Mouse (Mus musculus) layer of hippocampus, adult 9-10 months (tissue): ENCODE results near the gene Cdh23.

ENCODE experiments used
- DNase-seq: peaks from one replicate; pipeline ENCODE4 v3.0.0; 2022; ENCODE audit warnings: low spot score

Cdh23 gene

GRCm38 (mm10) chr10:60635568-60636295 is 60.6 kb downstream of the Cdh23 start:
- no peak for DNase-seq

GRCm38 (mm10) chr10:60634391-60634790 is 61.9 kb downstream of the Cdh23 start:
- DNase-seq = peak; percentile 7

- DNase-seq = no peak
These were observed 70.2 kb downstream of the Cdh23 start for GRCm38 (mm10) chr10:60626086-60626485.

DNA sequence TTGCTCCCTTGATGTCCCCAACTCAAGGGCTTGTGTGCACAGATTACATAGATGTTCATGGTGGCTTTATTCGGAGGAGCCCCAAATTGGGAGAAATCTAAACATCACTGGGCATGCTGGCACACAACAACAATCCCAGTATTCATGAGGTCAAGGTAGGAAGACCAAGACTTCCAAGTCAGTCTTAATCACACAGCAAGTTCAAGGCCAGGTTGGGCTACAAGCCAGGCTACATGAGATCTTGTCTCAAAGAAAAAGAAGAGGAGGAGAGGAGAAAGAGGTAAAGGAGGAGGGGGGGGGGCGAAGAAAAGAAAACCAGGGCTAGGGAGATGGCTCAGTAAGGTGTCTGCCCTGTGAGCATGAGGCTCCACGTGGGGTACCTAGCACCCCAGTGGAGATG is 70.8 kb downstream of the Cdh23 start:
- no peak for DNase-seq

DNA sequence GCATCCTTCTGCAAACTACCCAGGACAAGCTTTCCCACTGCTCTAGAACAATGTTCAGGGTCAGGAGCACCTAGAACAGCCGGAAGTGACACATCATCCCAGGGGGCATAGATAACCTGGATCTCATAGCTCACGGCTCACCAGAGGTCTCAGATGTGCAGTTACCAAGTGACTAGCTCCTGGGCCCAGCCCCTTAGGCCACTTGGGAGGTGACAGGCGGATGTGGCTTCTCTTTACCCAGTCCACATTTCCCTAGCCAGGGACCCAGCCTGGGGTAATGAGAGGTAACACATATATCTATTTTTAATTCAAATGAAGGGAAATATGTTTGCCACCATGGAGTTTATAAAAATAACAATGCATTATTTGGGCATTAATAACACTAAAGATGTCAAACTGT is 71.3 kb downstream of the Cdh23 start:
- no peak for DNase-seq

- no peak for DNase-seq
These were observed 72.0 kb downstream of the Cdh23 start for GRCm38 (mm10) chr10:60624217-60624708.

DNA sequence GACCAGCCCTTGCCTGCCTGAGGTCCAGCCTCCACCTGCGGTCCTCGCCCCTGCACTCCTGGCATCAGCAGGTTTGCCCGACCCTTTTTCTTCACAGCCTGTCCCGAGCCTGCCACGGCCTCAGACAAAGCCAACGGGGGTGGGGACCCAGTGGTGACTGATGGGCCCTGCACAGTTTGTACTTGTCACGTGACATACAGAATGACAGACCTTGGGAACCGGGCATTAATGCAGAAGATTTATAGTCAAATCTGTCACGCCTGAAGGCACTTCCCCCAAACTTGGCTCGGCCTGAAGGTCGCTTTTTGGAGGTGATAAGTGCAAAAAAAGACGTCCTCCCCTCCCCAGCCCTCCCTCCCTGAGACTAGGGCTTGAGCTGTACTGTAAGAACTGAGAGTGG is 73.5 kb downstream of the Cdh23 start:
- no peak for DNase-seq

GRCm38 (mm10) chr10:60621470-60622170 is 74.7 kb downstream of the Cdh23 start:
- no peak for DNase-seq

DNA sequence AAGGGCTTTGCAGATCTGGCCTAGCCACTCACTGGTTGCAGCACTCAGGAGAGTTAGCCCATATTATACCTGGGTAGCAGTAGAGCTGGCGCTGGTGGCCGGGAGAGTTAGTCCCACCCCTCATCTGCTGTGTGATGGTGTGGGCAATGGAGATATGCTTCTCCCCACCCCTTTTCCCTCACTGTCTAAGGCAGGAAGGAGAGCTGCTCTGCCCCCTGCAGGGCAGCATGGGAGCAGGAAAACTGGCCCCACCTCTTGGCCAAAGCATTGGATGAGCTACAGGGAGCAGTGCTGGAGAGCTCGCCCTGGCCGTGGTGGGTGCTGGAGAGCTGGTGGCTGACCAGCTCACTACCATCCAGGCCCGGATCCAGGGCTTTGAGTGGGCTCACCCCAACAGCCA is 80.4 kb downstream of the Cdh23 start:
- no peak for DNase-seq

DNA sequence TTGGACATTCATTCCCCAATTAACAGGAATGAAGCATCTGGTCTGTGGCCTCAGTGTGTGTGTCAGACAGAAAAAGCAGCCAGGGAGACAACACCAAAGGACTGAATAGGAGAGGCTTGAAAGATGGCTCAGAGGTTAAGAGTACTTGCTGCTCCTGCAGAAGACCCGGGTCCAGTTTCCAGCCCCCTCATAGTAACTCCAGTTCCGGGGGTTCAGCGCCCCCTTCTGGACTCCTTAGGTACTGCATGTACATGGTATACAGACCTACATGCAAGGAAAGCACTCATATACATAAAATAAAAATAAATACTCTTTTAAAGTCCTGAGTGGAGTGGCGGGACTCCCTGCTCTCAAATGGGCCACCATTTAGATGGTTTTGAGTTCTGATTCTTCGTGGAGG is 83.4 kb downstream of the Cdh23 start:
- no peak for DNase-seq

GRCm38 (mm10) chr10:60607166-60607565 is 89.1 kb downstream of the Cdh23 start:
- no peak for DNase-seq

DNA sequence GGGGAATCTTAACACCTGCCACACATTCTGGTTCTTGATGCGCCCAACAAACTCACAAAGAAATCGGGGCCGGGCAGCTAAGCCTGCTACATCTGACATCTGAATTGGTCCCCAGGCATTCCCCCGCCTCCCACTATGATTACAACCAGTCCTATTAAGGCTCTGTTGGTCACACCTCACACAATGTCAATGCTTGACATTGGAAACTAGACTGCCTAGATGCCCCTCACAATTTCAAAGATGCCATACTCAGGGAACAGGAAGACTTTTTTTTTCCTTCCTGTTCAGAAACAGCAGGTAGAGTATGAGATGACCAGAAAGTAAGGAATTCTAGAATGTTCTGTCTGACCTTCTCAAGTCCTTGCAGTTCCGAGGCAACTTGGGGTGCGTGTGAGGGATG is 89.6 kb downstream of the Cdh23 start:
- DNase-seq = no peak

DNA sequence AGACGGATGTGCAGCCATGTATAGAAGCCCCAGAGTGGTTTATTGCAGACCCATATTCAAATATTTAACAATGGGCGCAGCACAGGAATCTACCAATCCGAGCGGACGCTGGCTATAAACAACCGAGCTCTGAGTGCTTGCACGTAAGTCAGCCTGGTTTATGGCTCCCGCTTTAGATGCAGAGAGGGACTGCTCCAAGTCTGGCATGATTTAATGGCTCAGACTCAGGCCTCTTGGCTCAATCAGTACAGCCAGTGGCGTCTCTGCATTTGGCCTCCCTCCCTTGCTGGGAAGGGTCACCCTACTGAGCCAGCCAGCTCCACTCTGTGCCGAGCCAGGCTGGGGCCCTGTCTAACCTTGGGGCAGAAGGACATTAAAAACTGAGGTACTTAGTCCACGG is 94.1 kb downstream of the Cdh23 start:
- no peak for DNase-seq

GRCm38 (mm10) chr10:60595166-60595565 is 101.1 kb downstream of the Cdh23 start:
- no peak for DNase-seq

DNA sequence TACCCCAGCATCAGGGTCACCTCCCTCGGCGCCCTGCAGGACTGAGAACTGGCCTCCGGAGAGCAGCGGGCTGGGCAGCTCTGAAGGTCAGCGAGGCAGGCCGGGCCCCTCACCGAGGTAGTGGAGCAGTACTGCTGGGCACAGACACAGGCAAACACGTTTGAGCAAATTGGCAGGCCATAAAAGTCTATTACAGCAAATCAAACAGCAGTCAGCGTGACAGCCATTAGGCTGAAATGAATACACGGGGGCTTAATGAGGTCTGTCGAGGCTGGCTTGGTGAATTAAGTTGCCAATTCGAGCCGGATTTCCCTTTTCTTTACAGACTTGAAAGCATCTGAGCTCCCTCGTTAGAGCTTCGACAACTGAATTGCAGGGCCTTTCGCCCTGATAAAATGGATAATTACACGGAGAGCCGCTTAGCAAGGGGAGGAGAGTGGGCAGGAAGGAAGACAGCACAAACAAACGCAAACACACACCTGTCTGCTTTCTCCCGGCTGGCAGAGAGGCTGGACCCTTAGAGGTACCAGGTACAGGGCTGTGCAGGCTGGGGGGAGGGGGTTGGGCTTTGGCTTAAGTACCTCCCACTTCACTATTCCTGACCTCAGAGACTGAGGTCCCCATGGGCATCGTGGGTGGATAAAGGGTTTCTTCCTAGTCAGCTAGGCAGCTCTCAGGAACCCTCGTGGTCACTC is 103.3 kb downstream of the Cdh23 start:
- no peak for DNase-seq

DNA sequence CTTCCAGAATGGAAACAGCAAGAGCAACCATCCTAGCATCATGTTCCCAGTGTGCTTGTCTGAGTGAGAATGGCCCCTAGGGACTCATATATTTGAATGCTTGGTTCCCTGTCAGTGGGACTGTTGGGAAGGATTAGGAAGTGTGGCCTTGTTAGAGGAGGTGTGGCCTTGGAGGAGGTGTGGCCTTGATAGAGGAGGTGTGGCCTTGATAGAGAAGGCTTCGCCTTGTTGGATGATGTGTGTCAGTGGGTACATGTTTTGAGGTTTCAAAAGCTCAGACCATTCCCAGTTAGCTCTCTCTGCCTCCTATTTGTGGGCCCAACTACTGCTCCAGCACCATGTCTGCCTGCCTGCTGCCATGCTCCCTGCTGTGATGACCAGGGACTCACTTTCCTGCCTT is 105.0 kb downstream of the Cdh23 start:
- DNase-seq = no peak

- DNase-seq = no peak
These were observed 106.0 kb downstream of the Cdh23 start for GRCm38 (mm10) chr10:60590241-60590640.

DNA sequence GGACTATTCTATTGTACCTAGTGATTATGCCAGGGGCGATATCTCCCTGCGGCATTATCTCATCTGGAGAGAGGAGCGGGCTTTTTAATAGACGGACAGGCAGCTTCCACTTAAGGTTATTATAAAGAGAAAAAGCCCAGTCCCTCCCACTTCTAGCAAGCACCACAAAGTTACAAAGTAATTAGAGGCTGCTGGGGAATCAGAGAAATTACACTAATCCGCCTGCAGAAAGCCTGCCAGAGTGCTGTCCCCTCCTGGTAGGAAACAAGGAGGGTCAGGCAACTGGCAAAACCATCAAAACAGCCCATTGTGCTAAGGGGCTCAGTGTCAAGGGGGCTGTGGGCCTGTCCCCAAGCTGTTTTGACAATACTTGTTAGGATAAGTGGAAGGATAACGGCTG is 110.6 kb downstream of the Cdh23 start:
- no peak for DNase-seq

GRCm38 (mm10) chr10:60582956-60583355 is 113.3 kb downstream of the Cdh23 start:
- DNase-seq = no peak

DNA sequence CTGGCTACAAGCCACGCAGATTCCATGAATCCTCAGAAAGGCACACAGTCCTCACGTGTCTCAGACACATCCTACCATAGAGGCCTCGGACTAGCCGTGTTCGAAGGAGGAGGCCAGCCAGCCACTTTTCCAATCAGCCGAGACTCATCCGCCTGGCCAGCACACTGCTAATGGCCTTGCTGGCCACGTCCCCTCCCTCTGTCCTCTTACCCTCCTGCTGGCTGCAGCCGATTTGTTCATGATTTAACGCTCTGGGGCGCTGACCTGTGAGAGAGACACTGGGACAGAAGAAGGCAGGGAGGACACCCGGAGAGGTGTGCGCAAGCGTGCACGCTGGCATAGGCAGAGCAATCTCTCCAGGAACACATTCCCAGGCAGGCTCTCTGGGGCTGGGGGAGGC is 115.6 kb downstream of the Cdh23 start:
- DNase-seq = no peak

DNA sequence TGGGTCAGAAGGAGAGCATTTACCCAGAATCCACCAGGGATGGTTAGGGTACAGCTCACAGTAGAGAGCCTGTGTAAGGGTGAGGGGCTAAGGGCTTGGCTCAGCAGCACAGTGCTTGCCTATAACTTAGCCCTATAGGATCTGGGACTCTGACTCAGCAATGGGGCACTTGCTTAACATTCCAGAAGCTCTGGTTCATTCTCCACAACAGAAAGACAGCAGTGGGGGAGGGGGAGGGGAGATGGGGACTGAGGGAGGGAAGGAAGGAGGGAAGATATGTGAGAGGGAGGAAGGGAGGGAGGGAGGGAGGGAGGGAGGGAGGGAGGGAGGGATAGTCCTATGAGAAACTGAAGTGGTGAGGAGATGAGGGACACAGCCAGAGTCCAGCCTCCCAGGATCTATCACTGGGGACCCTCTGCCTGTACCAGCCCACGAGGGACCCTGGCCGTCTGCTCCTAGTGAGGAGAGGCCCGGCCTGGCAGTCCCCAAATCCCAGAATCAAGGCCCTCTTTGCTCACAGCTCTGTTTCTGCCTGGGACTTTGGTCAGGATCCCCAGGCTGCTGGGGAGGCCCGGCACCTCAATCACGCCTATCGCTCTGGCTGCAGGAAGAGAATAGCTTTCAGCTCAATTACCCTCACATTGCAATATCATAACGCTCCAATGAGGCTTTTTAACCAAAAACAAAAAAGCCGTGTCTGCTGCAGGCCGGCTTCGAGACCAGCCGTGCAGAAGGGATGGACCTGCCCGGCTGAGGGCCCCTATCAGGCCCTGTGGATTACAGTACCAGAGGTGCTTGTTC is 117.4 kb downstream of the Cdh23 start:
- no peak for DNase-seq
